In the genomic region with DNA sequence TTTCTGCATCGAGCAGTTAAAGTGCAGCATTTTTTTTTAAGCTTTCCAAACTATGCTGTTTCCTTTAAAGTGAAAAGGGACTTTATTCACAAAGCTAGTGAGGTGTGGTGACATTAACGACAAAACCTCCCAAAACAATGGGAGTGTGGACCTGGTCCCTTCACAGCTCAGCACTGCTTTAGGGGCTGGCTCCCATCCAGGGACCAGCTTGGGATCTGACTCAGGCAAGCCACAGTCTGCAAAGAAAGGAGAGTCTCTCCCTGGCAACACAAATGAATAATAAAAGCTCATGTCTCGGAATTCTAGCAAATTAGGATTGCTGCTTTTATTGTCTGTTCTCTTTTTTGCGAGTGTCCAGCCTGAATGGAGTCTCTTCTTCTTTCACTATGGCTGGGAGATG, we compare ENCODE assay signal across 11 mouse cellular contexts.
DNase-seq lines count a peak whose midpoint lies in the region; ATAC-seq and TF ChIP-seq lines count a peak whose summit lies in the region.
"Had no signal": no experiment of that assay in that cellular context is flagged by ENCODE, and none has a peak within 500 bp of the region (broad histone marks: within the 10 kb centered on the region; RNA-seq: fewer than 3 reads in every experiment).

No protein-coding gene starts in this region.

- no peak for ATAC-seq in forebrain, postnatal 0 days
- ATAC-seq: inflammation-experienced regulatory T-cells, adult 6 months had no signal

- H3K36me3 ChIP-seq in forebrain, postnatal 0 days (ENCODE audit: insufficient read depth), result no peaks in the 10 kb centered on the region
- H3K36me3 ChIP-seq in myocyte (ENCODE audit: control insufficient read depth, insufficient read depth), result no peaks in the 10 kb centered on the region
- no peaks in the 10 kb centered on the region for H3K36me3 ChIP-seq in heart, embryonic 10.5 days

- H3K27ac ChIP-seq in forebrain, postnatal 0 days (ENCODE audit: low read depth, low read length), result no peak overlapping the region
- no peak overlapping the region for H3K27ac ChIP-seq in heart, embryonic 10.5 days

- no peak for TF ChIP-seq CTCF in forebrain, postnatal 0 days (IDR thresholded peaks at IDR 0.05; ENCODE audit: low read depth)

- H3K9ac ChIP-seq in forebrain, postnatal 0 days, result no peak overlapping the region

- no peaks in the 10 kb centered on the region for H3K4me1 ChIP-seq in forebrain, postnatal 0 days (ENCODE audit: insufficient read depth)
- H3K4me1 ChIP-seq in heart, embryonic 10.5 days, result no peaks in the 10 kb centered on the region

- H3K4me2 ChIP-seq in forebrain, postnatal 0 days (ENCODE audit: low read depth), result no peak overlapping the region
- H3K4me2 ChIP-seq in myocyte (ENCODE audit: low read depth), result peak overlapping the region; percentile 30

- H3K4me3 ChIP-seq in forebrain, postnatal 0 days (ENCODE audit: low read depth, low read length), result no peak overlapping the region
- no peak overlapping the region for H3K4me3 ChIP-seq in myocyte
- no peak overlapping the region for H3K4me3 ChIP-seq in heart, embryonic 10.5 days

- no peaks in the 10 kb centered on the region for H3K9me3 ChIP-seq in forebrain, postnatal 0 days (ENCODE audit: low read length)
- no peaks in the 10 kb centered on the region for H3K9me3 ChIP-seq in heart, embryonic 10.5 days

- WGBS in forebrain, postnatal 0 days, result 12% methylated on average over 4 of the region's 4 CpGs
- 72% methylated on average over 4 of the region's 4 CpGs for WGBS in heart, embryonic 10.5 days

- DNase-seq in kidney, postnatal 4 days, result peak; percentile 12 to 22
- DNase-seq in kidney, postnatal 25 days, result no peak
- peak; percentile 52 for DNase-seq in cerebellum, adult 11-12 months
- peak; percentile 29 for DNase-seq in forebrain, postnatal 0 days
- DNase-seq in thymus, postnatal 4 days, result no peak
- DNase-seq in spleen, postnatal 4 days (ENCODE audit: low spot score in 2 of 2), result no peak
- DNase-seq in heart, embryonic 10.5 days (ENCODE audit: low spot score), result no peak
- DNase-seq: lung, postnatal 36 days; thymus, postnatal 25 days had no signal

- H3K79me2 ChIP-seq in myocyte (ENCODE audit: control insufficient read depth, insufficient read depth), result no peaks in the 10 kb centered on the region

- H3ac ChIP-seq in myocyte (ENCODE audit: control insufficient read depth, insufficient read length), result no peak overlapping the region

- TF ChIP-seq POLR2A in myocyte (IDR thresholded peaks at IDR 0.05; ENCODE audit: insufficient read length, low read depth), result no peak

- H3K27me3 ChIP-seq in forebrain, postnatal 0 days (ENCODE audit: insufficient read depth, low read length), result no peaks in the 10 kb centered on the region
- no peaks in the 10 kb centered on the region for H3K27me3 ChIP-seq in myocyte (ENCODE audit: control insufficient read depth, insufficient read depth, insufficient read length)
- no peaks in the 10 kb centered on the region for H3K27me3 ChIP-seq in heart, embryonic 10.5 days (ENCODE audit: insufficient read depth, poor library complexity, severe bottlenecking)

TF ChIP-seq in myocyte, 11 proteins besides CTCF, POLR2A, EP300 and RAD21:
- TF ChIP-seq MAX (IDR thresholded peaks at IDR 0.05; ENCODE audit: low read depth), result no peak
- TF ChIP-seq USF1 (IDR thresholded peaks at IDR 0.05; ENCODE audit: low read depth), result no peak
- TF ChIP-seq CEBPB (IDR thresholded peaks at IDR 0.05; ENCODE audit: insufficient read depth, poor library complexity, severe bottlenecking), result no peak
- no peak for TF ChIP-seq TCF3 (IDR thresholded peaks at IDR 0.05; ENCODE audit: insufficient read length, low read depth)
- no peak for TF ChIP-seq MYOG (IDR thresholded peaks at IDR 0.05; ENCODE audit: control insufficient read depth in 1 of 3, insufficient read depth in 1 of 3, insufficient read length in 2 of 3, low read depth in 2 of 3)
- no peak for TF ChIP-seq TCF12 (IDR thresholded peaks at IDR 0.05; ENCODE audit: insufficient read depth, poor library complexity, severe bottlenecking)
- no peak for TF ChIP-seq POLR2AphosphoS2 (IDR thresholded peaks at IDR 0.05; ENCODE audit: insufficient read length, low read depth)
- TF ChIP-seq MYOD1 (IDR thresholded peaks at IDR 0.05; ENCODE audit: control insufficient read depth in 1 of 3, insufficient read length in 2 of 3, low read depth in 2 of 3), result no peak
- TF ChIP-seq REST (IDR thresholded peaks at IDR 0.05; ENCODE audit: insufficient read depth, insufficient read length), result no peak
- TF ChIP-seq E2F4 (IDR thresholded peaks at IDR 0.05; ENCODE audit: insufficient read depth), result no peak
- no peak for TF ChIP-seq SRF (IDR thresholded peaks at IDR 0.05; ENCODE audit: control insufficient read depth, insufficient read length, low read depth)

Comparison
In these comparisons a context has a peak if more than half of its experiments do, and no peak if none do; other contexts are left out.
1. DNase-seq: peak in kidney, postnatal 4 days (2 of 2), cerebellum, adult 11-12 months (single experiment) and forebrain, postnatal 0 days (single experiment); none in kidney, postnatal 25 days (0 of 2), thymus, postnatal 4 days (single experiment), spleen, postnatal 4 days (0 of 2) and heart, embryonic 10.5 days (single experiment).